In genomic region chr10:79532678-79533077, GRCm38 (mm10) we compare ENCODE assay signal across 8 mouse cellular contexts. TPM values are rescaled to one million over a fixed set of nuclear protein-coding genes. Genes with fewer than 3 reads are reported as not detected.
A peak's percentile ranks its signal among the peaks of the same experiment; 100 is the strongest.
DNase-seq lines count a peak whose midpoint lies in the region; ATAC-seq and TF ChIP-seq lines count a peak whose summit lies in the region.

No protein-coding gene starts in this region.

- no peak for TF ChIP-seq CTCF in MEL (IDR thresholded peaks at IDR 0.05 in 2 of 3, conservative IDR thresholded peaks at IDR 0.05 in 1 of 3; ENCODE audit: control insufficient read depth in 1 of 3, insufficient read depth in 1 of 3, low read depth in 2 of 3, low read length in 3 of 3, poor library complexity in 1 of 3, severe bottlenecking in 1 of 3)

- 30% methylated on average over 3 of the region's 3 CpGs for WGBS in kidney, embryonic 16.5 days
- WGBS in forebrain, embryonic 10.5 days: 26% methylated on average over 3 of the region's 3 CpGs
- WGBS in limb, embryonic 12.5 days: 28% methylated on average over 3 of the region's 3 CpGs
- WGBS in neural tube, embryonic 11.5 days: 18% methylated on average over 3 of the region's 3 CpGs

- peak overlapping the region; percentile 87 for H3K27ac ChIP-seq in kidney, embryonic 16.5 days (ENCODE audit: low read length)
- H3K27ac ChIP-seq in MEL (ENCODE audit: control insufficient read depth, low read depth, low read length): no peak overlapping the region
- H3K27ac ChIP-seq in forebrain, embryonic 10.5 days: peak overlapping the region; percentile 84
- no peak overlapping the region for H3K27ac ChIP-seq in limb, embryonic 12.5 days
- H3K27ac ChIP-seq in neural tube, embryonic 11.5 days (ENCODE audit: low read depth, low read length): no peak overlapping the region

- H3K4me3 ChIP-seq in kidney, embryonic 16.5 days (ENCODE audit: low read length): peak overlapping the region; percentile 66
- peak overlapping the region; percentile 69 to 98 for H3K4me3 ChIP-seq in MEL (ENCODE audit: control insufficient read depth in 1 of 2, insufficient read depth in 1 of 2, low read depth in 2 of 2, low read length in 2 of 2)
- H3K4me3 ChIP-seq in forebrain, embryonic 10.5 days: peak overlapping the region; percentile 69
- H3K4me3 ChIP-seq in limb, embryonic 12.5 days (replicated peaks): peak overlapping the region; percentile 66
- peak overlapping the region; percentile 54 for H3K4me3 ChIP-seq in neural tube, embryonic 11.5 days (ENCODE audit: low read depth, low read length)

- DNase-seq in kidney, adult 18-20 months: no peak
- DNase-seq in MEL (ENCODE audit: low read depth, low spot score): peak; percentile 36
- peak; percentile 17 for DNase-seq in forebrain, embryonic 10.5 days (ENCODE audit: extremely low spot score, low spot score)
- no peak for DNase-seq in neural tube, embryonic 11.5 days (ENCODE audit: low spot score)
- no peak for DNase-seq in gastrocnemius, postnatal 10 days
- no peak for DNase-seq in yolk sac, embryonic 10.5 days (ENCODE audit: low spot score)

- peak; percentile 37; the same call in 1 of the 2 replicates for ATAC-seq in kidney, embryonic 16.5 days (ENCODE audit: low FRiP score, low TSS enrichment)
- ATAC-seq in limb, embryonic 12.5 days (ENCODE audit: insufficient number of reproducible peaks, insufficient read depth, low FRiP score, low TSS enrichment, low read depth): no peak
- no peak for ATAC-seq in neural tube, embryonic 11.5 days (ENCODE audit: insufficient read depth, low FRiP score, low TSS enrichment)

- TF ChIP-seq RAD21 in MEL (IDR thresholded peaks at IDR 0.05; ENCODE audit: low read depth, low read length): no peak

- peaks cover 3% of the 10 kb centered on the region; the same call in 1 of the 2 replicates for H3K36me3 ChIP-seq in kidney, embryonic 16.5 days (ENCODE audit: insufficient read depth, low read length)
- H3K36me3 ChIP-seq in MEL (ENCODE audit: control insufficient read depth in 1 of 2, insufficient read depth in 2 of 2, low read length in 2 of 2): 0 out of 4 replicates have a peak, but pooled peaks cover 0 to 3% of the 10 kb centered on the region in 2 experiments
- peaks cover 24% of the 10 kb centered on the region for H3K36me3 ChIP-seq in forebrain, embryonic 10.5 days (replicated peaks)
- peaks cover 13% of the 10 kb centered on the region; the same call in 1 of the 2 replicates for H3K36me3 ChIP-seq in limb, embryonic 12.5 days
- 0 out of 2 replicates have a peak, but pooled peaks cover 2% of the 10 kb centered on the region for H3K36me3 ChIP-seq in neural tube, embryonic 11.5 days (ENCODE audit: control insufficient read depth, insufficient read depth, low read length)

- TF ChIP-seq POLR2A in MEL (IDR thresholded peaks at IDR 0.05; ENCODE audit: control insufficient read depth in 1 of 2, insufficient read depth in 1 of 2, low read depth in 1 of 2, low read length in 2 of 2, poor library complexity in 1 of 2): no peak

- no peaks in the 10 kb centered on the region for H3K9me3 ChIP-seq in kidney, embryonic 16.5 days (ENCODE audit: low read length)
- H3K9me3 ChIP-seq in MEL (replicated peaks; ENCODE audit: insufficient read depth, low read length): no peaks in the 10 kb centered on the region
- H3K9me3 ChIP-seq in forebrain, embryonic 10.5 days: no peaks in the 10 kb centered on the region
- H3K9me3 ChIP-seq in limb, embryonic 12.5 days: no peaks in the 10 kb centered on the region
- no peaks in the 10 kb centered on the region for H3K9me3 ChIP-seq in neural tube, embryonic 11.5 days (ENCODE audit: control insufficient read depth, low read length)

- H3K79me2 ChIP-seq in MEL (ENCODE audit: control insufficient read depth, insufficient read depth, low read length, poor library complexity): no peaks in the 10 kb centered on the region; the same call in 1 of the 2 replicates

- H3K27me3 ChIP-seq in kidney, embryonic 16.5 days (ENCODE audit: insufficient read depth, low read length): no peaks in the 10 kb centered on the region
- H3K27me3 ChIP-seq in MEL (ENCODE audit: control insufficient read depth in 1 of 2, insufficient read depth in 2 of 2, low read length in 2 of 2): no peaks in the 10 kb centered on the region
- peaks cover 11% of the 10 kb centered on the region; the same call in 1 of the 2 replicates for H3K27me3 ChIP-seq in forebrain, embryonic 10.5 days (ENCODE audit: poor library complexity, severe bottlenecking)
- H3K27me3 ChIP-seq in limb, embryonic 12.5 days: peaks cover 9% of the 10 kb centered on the region; the same call in 1 of the 2 replicates
- H3K27me3 ChIP-seq in neural tube, embryonic 11.5 days (ENCODE audit: control insufficient read depth, insufficient read depth, low read length): no peaks in the 10 kb centered on the region

- H3K4me1 ChIP-seq in kidney, embryonic 16.5 days (ENCODE audit: insufficient read depth, low read length): peaks cover 8% of the 10 kb centered on the region; the same call in 1 of the 2 replicates
- H3K4me1 ChIP-seq in MEL (ENCODE audit: control insufficient read depth in 1 of 2, insufficient read depth in 2 of 2, low read length in 2 of 2): no peaks in the 10 kb centered on the region; a peak in 1 of 4 replicates
- H3K4me1 ChIP-seq in forebrain, embryonic 10.5 days: peaks cover 27% of the 10 kb centered on the region
- H3K4me1 ChIP-seq in limb, embryonic 12.5 days (replicated peaks): peaks cover 5% of the 10 kb centered on the region; the same call in 1 of the 2 replicates
- H3K4me1 ChIP-seq in neural tube, embryonic 11.5 days (ENCODE audit: control insufficient read depth, insufficient read depth, low read length): no peaks in the 10 kb centered on the region; the same call in 1 of the 2 replicates

- peak overlapping the region; percentile 92 for H3K4me2 ChIP-seq in kidney, embryonic 16.5 days (replicated peaks; ENCODE audit: low read depth, low read length)
- peak overlapping the region; percentile 88 for H3K4me2 ChIP-seq in limb, embryonic 12.5 days
- peak overlapping the region; percentile 99 for H3K4me2 ChIP-seq in neural tube, embryonic 11.5 days (ENCODE audit: low read depth)

- H3K9ac ChIP-seq in kidney, embryonic 16.5 days (replicated peaks; ENCODE audit: low read length): peak overlapping the region; percentile 73
- peak overlapping the region; percentile 74 for H3K9ac ChIP-seq in MEL (ENCODE audit: control insufficient read depth, low read depth, low read length, poor library complexity, severe bottlenecking)
- peak overlapping the region; percentile 70; the same call in 1 of the 2 replicates for H3K9ac ChIP-seq in limb, embryonic 12.5 days (replicated peaks)
- peak overlapping the region; percentile 70 for H3K9ac ChIP-seq in neural tube, embryonic 11.5 days (ENCODE audit: low read length)

- no peak for TF ChIP-seq EP300 in MEL (IDR thresholded peaks at IDR 0.05; ENCODE audit: low read depth in 1 of 2, low read length in 2 of 2)

TF ChIP-seq in MEL, 35 proteins besides CTCF, POLR2A, EP300 and RAD21 (continues in another document):
- TF ChIP-seq ELF1 (IDR thresholded peaks at IDR 0.05; ENCODE audit: low read depth, low read length) (no peak), CHD2 (IDR thresholded peaks at IDR 0.05; ENCODE audit: low read length) (no peak), CHD1 (IDR thresholded peaks at IDR 0.05; ENCODE audit: low read depth, low read length) (no peak), GATA1 (IDR thresholded peaks at IDR 0.05; ENCODE audit: low read depth, low read length) (no peak), POLR2AphosphoS5 (IDR thresholded peaks at IDR 0.05; ENCODE audit: borderline replicate concordance, low read depth, low read length) (no peak), ZC3H11A (IDR thresholded peaks at IDR 0.05; ENCODE audit: low read depth, low read length) (no peak), NELFE (IDR thresholded peaks at IDR 0.05; ENCODE audit: low read depth, low read length) (no peak), KAT2A (conservative IDR thresholded peaks at IDR 0.05; ENCODE audit: low read depth, low read length) (no peak), ETS1 (IDR thresholded peaks at IDR 0.05; ENCODE audit: low read depth, low read length) (no peak), USF1 (IDR thresholded peaks at IDR 0.05; ENCODE audit: low read depth, low read length) (no peak), MEF2A (IDR thresholded peaks at IDR 0.05; ENCODE audit: extremely low read depth, insufficient replicate concordance, low read depth, low read length, poor library complexity, severe bottlenecking) (no peak), TBP (IDR thresholded peaks at IDR 0.05; ENCODE audit: low read depth, low read length) (no peak)

RNA-seq across cellular contexts. Expression of gene Plpp2, which starts 0.9 kb away (rescaled TPM):
- 53.6 and 58.1 TPM in 2 replicates for polyA plus RNA-seq in kidney, embryonic 16.5 days (2015; fragmentation: Nextera tagmentation; extraction: Ambion mirVana)
- total RNA-seq in MEL (2012; rRNA removed): 25.5 and 26.0 TPM in 2 replicates
- polyA plus RNA-seq in MEL (2012; ENCODE audit: insufficient read depth in 1 of 2, insufficient read length in 2 of 2, low read depth in 1 of 2, low replicate concordance in 2 of 2, missing spikeins in 1 of 2): 10 to 100 TPM in 1 of 2 experiments, not detected in 1; 32.8 TPM
- 26.0 and 28.8 TPM in 2 replicates for polyA plus RNA-seq in forebrain, embryonic 10.5 days (2016; fragmentation: Nextera tagmentation; extraction: Ambion mirVana)
- polyA plus RNA-seq in limb, embryonic 12.5 days (2016; fragmentation: Nextera tagmentation; extraction: Ambion mirVana): 20.4 and 21.2 TPM in 2 replicates
- 21.2 and 23.2 TPM in 2 replicates for polyA plus RNA-seq in neural tube, embryonic 11.5 days (2014; fragmentation: Nextera tagmentation; extraction: Ambion mirVana)
- 1 to 10 TPM; 2.3 to 2.6 TPM for total RNA-seq in gastrocnemius, postnatal 10 days (2021)

RNA-seq across cellular contexts. Expression of gene Mier2, which starts 22.3 kb away (rescaled TPM):
- polyA plus RNA-seq in kidney, embryonic 16.5 days (2015; fragmentation: Nextera tagmentation; extraction: Ambion mirVana): 56.2 and 60.1 TPM in 2 replicates
- 19.8 and 24.8 TPM in 2 replicates for total RNA-seq in MEL (2012; rRNA removed)
- polyA plus RNA-seq in MEL (2012; ENCODE audit: insufficient read depth in 1 of 2, insufficient read length in 2 of 2, low read depth in 1 of 2, low replicate concordance in 2 of 2, missing spikeins in 1 of 2): 10 to 100 TPM in 1 of 2 experiments, not detected in 1; 36.2 TPM
- 65.0 and 73.5 TPM in 2 replicates for polyA plus RNA-seq in forebrain, embryonic 10.5 days (2016; fragmentation: Nextera tagmentation; extraction: Ambion mirVana)
- polyA plus RNA-seq in limb, embryonic 12.5 days (2016; fragmentation: Nextera tagmentation; extraction: Ambion mirVana): 74.8 and 78.1 TPM in 2 replicates
- polyA plus RNA-seq in neural tube, embryonic 11.5 days (2014; fragmentation: Nextera tagmentation; extraction: Ambion mirVana): 50.8 and 58.2 TPM in 2 replicates
- 10 to 100 TPM; 16.1 to 18.2 TPM for total RNA-seq in gastrocnemius, postnatal 10 days (2021)

RNA-seq across cellular contexts. Expression of gene Theg, which starts 54.5 kb away (rescaled TPM):
- polyA plus RNA-seq in kidney, embryonic 16.5 days (2015; fragmentation: Nextera tagmentation; extraction: Ambion mirVana): not detected in 2 replicates
- total RNA-seq in MEL (2012; rRNA removed): not detected in 2 replicates
- not detected for polyA plus RNA-seq in MEL (2012; ENCODE audit: insufficient read depth in 1 of 2, insufficient read length in 2 of 2, low read depth in 1 of 2, low replicate concordance in 2 of 2, missing spikeins in 1 of 2)
- not detected in 2 replicates for polyA plus RNA-seq in forebrain, embryonic 10.5 days (2016; fragmentation: Nextera tagmentation; extraction: Ambion mirVana)
- not detected in 2 replicates for polyA plus RNA-seq in limb, embryonic 12.5 days (2016; fragmentation: Nextera tagmentation; extraction: Ambion mirVana)
- not detected in 2 replicates for polyA plus RNA-seq in neural tube, embryonic 11.5 days (2014; fragmentation: Nextera tagmentation; extraction: Ambion mirVana)
- not detected for total RNA-seq in gastrocnemius, postnatal 10 days (2021)

Comparison
In these comparisons a context has a peak if more than half of its experiments do, and no peak if none do; other contexts are left out.
1. H3K27ac ChIP-seq: peak in kidney, embryonic 16.5 days (single experiment) and forebrain, embryonic 10.5 days (single experiment); none in MEL (single experiment), limb, embryonic 12.5 days (single experiment) and neural tube, embryonic 11.5 days (single experiment).
2. DNase-seq: peak in MEL (single experiment) and forebrain, embryonic 10.5 days (single experiment); none in kidney, adult 18-20 months (single experiment), neural tube, embryonic 11.5 days (single experiment), gastrocnemius, postnatal 10 days (single experiment) and yolk sac, embryonic 10.5 days (single experiment).
3. Peak in every context shown above with its lines, with median percentiles within 50 percentile points of each other: H3K4me2 ChIP-seq, H3K4me3 ChIP-seq and H3K9ac ChIP-seq.